Mouse (Mus musculus) cerebellum, adult 2 months (tissue): ENCODE measurements around the gene Bckdhb.

Source experiments
- CTCF ChIP-seq: fragments of 200-500 bp; IDR thresholded peaks from 2 replicates; pipeline ENCODE4 v1.5.1; 2011; ENCODE audit warnings: low read depth, mild to moderate bottlenecking, control low read depth, low read length, moderate library complexity, borderline replicate concordance; ENCODE audit not compliant: insufficient read depth
- POLR2A ChIP-seq: fragments of 200-500 bp; IDR thresholded peaks from 2 replicates; pipeline ENCODE4 v1.6.1; 2011; ENCODE audit warnings: low read length, control low read depth, borderline replicate concordance; ENCODE audit not compliant: insufficient read depth

DNA sequence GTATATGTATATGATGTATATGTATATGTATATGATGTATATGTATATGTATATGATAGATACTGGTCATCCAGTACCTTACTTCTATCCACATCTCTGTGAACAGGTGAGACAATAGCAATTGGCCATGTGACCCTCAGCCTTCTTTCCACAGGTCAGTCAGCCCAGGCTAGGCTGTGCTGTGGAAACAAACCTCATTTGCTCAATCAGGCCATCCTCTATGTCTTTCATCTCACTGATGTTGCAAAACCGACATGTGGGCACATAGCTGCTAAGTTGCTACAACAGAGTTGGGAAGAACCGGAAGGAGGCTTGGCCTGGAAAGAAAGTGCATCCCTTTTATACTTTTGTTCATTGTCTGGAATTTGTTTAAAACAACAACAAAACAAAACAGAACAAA is 22.9 kb upstream of the Bckdhb start:
- TF ChIP-seq POLR2A: no peak
- TF ChIP-seq CTCF: no peak
